Mouse (Mus musculus): ENCODE data around the gene Colq. TPM values are rescaled to one million over a fixed set of nuclear protein-coding genes. Genes with fewer than 3 reads are reported as not detected.

The Colq gene
- polyA plus RNA-seq, 1 experiment from 2014 or later: 0.14 TPM

GRCm38 (mm10) chr14:31482417-31482816 is 108.7 kb downstream of the Colq start:
- Histone ChIP-seq H3K9ac (no peak overlapping the region), H3K4me3 (ENCODE audit: low read depth, low read length) (no peak overlapping the region), H3K4me2 (no peak overlapping the region), H3K27ac (ENCODE audit: low read depth) (no peak overlapping the region), H3K27me3 (ENCODE audit: insufficient read depth, low read length) (no peaks in the 10 kb centered on the region), H3K9me3 (ENCODE audit: low read depth, low read length) (no peaks in the 10 kb centered on the region), H3K36me3 (ENCODE audit: insufficient read depth) (peaks cover 92% of the 10 kb centered on the region), H3K4me1 (ENCODE audit: insufficient read depth) (no peaks in the 10 kb centered on the region)
- no peak for DNase-seq
- no peak for ATAC-seq (ENCODE audit: insufficient read depth)
- no peak for TF ChIP-seq CTCF (IDR thresholded peaks at IDR 0.05; ENCODE audit: low read depth)
- WGBS: 88% methylated on average over 5 of the region's 5 CpGs

- H3K4me1 ChIP-seq (ENCODE audit: insufficient read depth): no peaks in the 10 kb centered on the region
- no peaks in the 10 kb centered on the region for H3K9me3 ChIP-seq (ENCODE audit: low read depth, low read length)
- no peaks in the 10 kb centered on the region for H3K27me3 ChIP-seq (ENCODE audit: insufficient read depth, low read length)
- no peak overlapping the region for H3K4me3 ChIP-seq (ENCODE audit: low read depth, low read length)
- no peak for ATAC-seq (ENCODE audit: insufficient read depth)
- 76% methylated on average over 2 of the region's 2 CpGs for WGBS
- no peak for DNase-seq
- H3K36me3 ChIP-seq (ENCODE audit: insufficient read depth): peaks cover 1% of the 10 kb centered on the region; the same call in 1 of the 2 replicates
- no peak overlapping the region for H3K9ac ChIP-seq
- no peak overlapping the region for H3K4me2 ChIP-seq
- H3K27ac ChIP-seq (ENCODE audit: low read depth): no peak overlapping the region
- peak; percentile 26; the same call in 1 of the 2 replicates for TF ChIP-seq CTCF (IDR thresholded peaks at IDR 0.05; ENCODE audit: low read depth)
Observed at GRCm38 (mm10) chr14:31473297-31473696, 117.8 kb downstream of the Colq start.

Other genes starting within 250 kb of the Colq start
- 12.8 and 14.8 TPM in 2 replicates for gene Sh3bp5, start 155.3 kb downstream of the Colq start, polyA plus RNA-seq (2014; fragmentation: Nextera tagmentation; extraction: Ambion mirVana)
- 27.1 and 27.5 TPM in 2 replicates for gene Eaf1, start 96.9 kb downstream of the Colq start, polyA plus RNA-seq (2014; fragmentation: Nextera tagmentation; extraction: Ambion mirVana)
- gene Mettl6, start 96.3 kb downstream of the Colq start, polyA plus RNA-seq (2014; fragmentation: Nextera tagmentation; extraction: Ambion mirVana): 52.9 and 57.3 TPM in 2 replicates
- gene Gm49387, start 49.5 kb upstream of the Colq start, polyA plus RNA-seq (2014; fragmentation: Nextera tagmentation; extraction: Ambion mirVana): 0.18 TPM in 1 of 2 replicates, not detected in the other
- 23.1 and 28.9 TPM in 2 replicates for gene Btd, start 49.7 kb upstream of the Colq start, polyA plus RNA-seq (2014; fragmentation: Nextera tagmentation; extraction: Ambion mirVana)
- 9.3 and 10.4 TPM in 2 replicates for gene Hacl1, start 49.9 kb upstream of the Colq start, polyA plus RNA-seq (2014; fragmentation: Nextera tagmentation; extraction: Ambion mirVana)
- gene Ankrd28, start 239.3 kb upstream of the Colq start, polyA plus RNA-seq (2014; fragmentation: Nextera tagmentation; extraction: Ambion mirVana): 11.7 and 12.6 TPM in 2 replicates

Data from lung, embryonic 14.5 days (tissue).